8 mouse cellular contexts compared by ENCODE assay signal in the genomic region with DNA sequence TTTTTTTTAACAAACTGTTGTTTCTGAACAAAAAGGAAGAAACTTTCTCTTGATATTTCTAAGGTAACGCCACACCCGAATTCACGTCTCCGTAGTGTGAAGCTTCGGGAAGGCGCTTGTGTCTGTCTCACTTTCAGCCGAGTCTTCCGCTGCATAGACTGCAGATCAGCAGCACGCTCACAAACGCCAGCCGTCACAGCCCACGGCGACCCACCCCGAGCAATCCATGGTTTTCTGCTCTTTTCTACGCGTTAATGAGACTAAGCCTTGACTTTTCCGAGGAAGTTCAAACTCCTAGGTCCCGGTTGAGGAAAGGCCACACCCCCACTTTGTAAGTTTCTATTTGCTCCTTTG. TPM values are rescaled to one million over a fixed set of nuclear protein-coding genes. Genes with fewer than 3 reads are reported as not detected.
DNase-seq lines count a peak whose midpoint lies in the region; ATAC-seq and TF ChIP-seq lines count a peak whose summit lies in the region.

No protein-coding gene starts in this region.

- TF ChIP-seq CTCF in MEL (IDR thresholded peaks at IDR 0.05 in 2 of 3, conservative IDR thresholded peaks at IDR 0.05 in 1 of 3; ENCODE audit: control insufficient read depth in 1 of 3, insufficient read depth in 1 of 3, low read depth in 2 of 3, low read length in 3 of 3, poor library complexity in 1 of 3, severe bottlenecking in 1 of 3): no peak

- TF ChIP-seq EP300 in MEL (IDR thresholded peaks at IDR 0.05; ENCODE audit: low read depth in 1 of 2, low read length in 2 of 2): no peak

- TF ChIP-seq POLR2A in MEL (IDR thresholded peaks at IDR 0.05; ENCODE audit: control insufficient read depth in 1 of 2, insufficient read depth in 1 of 2, low read depth in 1 of 2, low read length in 2 of 2, poor library complexity in 1 of 2): 0 out of 4 replicates have a peak, but pooled peaks of 1 of the 2 experiments have one; percentile 27

- H3K9ac ChIP-seq in heart, embryonic 15.5 days: peak overlapping the region; percentile 51
- H3K9ac ChIP-seq in MEL (ENCODE audit: control insufficient read depth, low read depth, low read length, poor library complexity, severe bottlenecking): peak overlapping the region; percentile 78
- H3K9ac ChIP-seq in hindbrain, embryonic 12.5 days: peak overlapping the region; percentile 32; the same call in 1 of the 2 replicates
- peak overlapping the region; percentile 41 for H3K9ac ChIP-seq in midbrain, embryonic 11.5 days (ENCODE audit: low read length)

- no peaks in the 10 kb centered on the region; the same call in 1 of the 2 replicates for H3K79me2 ChIP-seq in MEL (ENCODE audit: control insufficient read depth, insufficient read depth, low read length, poor library complexity)

- WGBS in heart, embryonic 15.5 days: under 1% methylated on average over 18 of the region's 18 CpGs
- WGBS in hindbrain, embryonic 12.5 days: 1% methylated on average over 18 of the region's 18 CpGs
- WGBS in midbrain, embryonic 11.5 days: under 1% methylated on average over 18 of the region's 18 CpGs

- H3K4me3 ChIP-seq in heart, embryonic 15.5 days: peak overlapping the region; percentile 69
- peak overlapping the region; percentile 85 to 89 for H3K4me3 ChIP-seq in MEL (ENCODE audit: control insufficient read depth in 1 of 2, insufficient read depth in 1 of 2, low read depth in 2 of 2, low read length in 2 of 2)
- H3K4me3 ChIP-seq in hindbrain, embryonic 12.5 days: peak overlapping the region; percentile 69
- H3K4me3 ChIP-seq in midbrain, embryonic 11.5 days (ENCODE audit: low read depth, low read length): peak overlapping the region; percentile 50

- ATAC-seq in heart, embryonic 15.5 days (replicated peaks; ENCODE audit: insufficient number of reproducible peaks, insufficient read depth, low FRiP score, low read depth): no peak
- ATAC-seq in hindbrain, embryonic 12.5 days (ENCODE audit: low FRiP score): no peak
- no peak for ATAC-seq in midbrain, embryonic 11.5 days (ENCODE audit: low FRiP score)

- H3K27me3 ChIP-seq in heart, embryonic 15.5 days: no peaks in the 10 kb centered on the region
- no peaks in the 10 kb centered on the region for H3K27me3 ChIP-seq in MEL (ENCODE audit: control insufficient read depth in 1 of 2, insufficient read depth in 2 of 2, low read length in 2 of 2)
- H3K27me3 ChIP-seq in hindbrain, embryonic 12.5 days: no peaks in the 10 kb centered on the region
- no peaks in the 10 kb centered on the region for H3K27me3 ChIP-seq in midbrain, embryonic 11.5 days (ENCODE audit: control insufficient read depth, insufficient read depth, low read length)

- peak overlapping the region; percentile 87 for H3K4me2 ChIP-seq in heart, embryonic 15.5 days
- H3K4me2 ChIP-seq in hindbrain, embryonic 12.5 days (replicated peaks): peak overlapping the region; percentile 84
- peak overlapping the region; percentile 65 for H3K4me2 ChIP-seq in midbrain, embryonic 11.5 days

- no peak for DNase-seq in heart, adult 8-10 months (ENCODE audit: low spot score)
- no peak for DNase-seq in MEL (ENCODE audit: low read depth, low spot score)
- DNase-seq in midbrain, embryonic 11.5 days (ENCODE audit: low spot score, missing footprints): no peak
- DNase-seq in urinary bladder, adult 18-20 months (ENCODE audit: low spot score in 2 of 2): no peak
- DNase-seq in layer of hippocampus, postnatal 14 days (ENCODE audit: low spot score in 2 of 2): no peak
- no peak for DNase-seq in urinary bladder, postnatal 14 days (ENCODE audit: low spot score)

- H3K9me3 ChIP-seq in heart, embryonic 15.5 days (replicated peaks): 0 out of 2 replicates have a peak, but pooled peaks cover 4% of the 10 kb centered on the region
- H3K9me3 ChIP-seq in MEL (replicated peaks; ENCODE audit: insufficient read depth, low read length): no peaks in the 10 kb centered on the region
- H3K9me3 ChIP-seq in hindbrain, embryonic 12.5 days (replicated peaks): peaks cover 11% of the 10 kb centered on the region
- peaks cover 4% of the 10 kb centered on the region; the same call in 1 of the 2 replicates for H3K9me3 ChIP-seq in midbrain, embryonic 11.5 days (ENCODE audit: control insufficient read depth, low read length)

- peak overlapping the region; percentile 75 for H3K27ac ChIP-seq in heart, embryonic 15.5 days
- H3K27ac ChIP-seq in MEL (ENCODE audit: control insufficient read depth, low read depth, low read length): peak overlapping the region; percentile 52; the same call in 1 of the 2 replicates
- 0 out of 2 replicates have a peak overlapping the region, but pooled peaks have one; percentile 23 for H3K27ac ChIP-seq in hindbrain, embryonic 12.5 days
- no peak overlapping the region; the same call in 1 of the 2 replicates for H3K27ac ChIP-seq in midbrain, embryonic 11.5 days (ENCODE audit: low read depth, low read length)

- no peaks in the 10 kb centered on the region; the same call in 1 of the 2 replicates for H3K4me1 ChIP-seq in heart, embryonic 15.5 days (replicated peaks)
- H3K4me1 ChIP-seq in MEL (ENCODE audit: control insufficient read depth in 1 of 2, insufficient read depth in 2 of 2, low read length in 2 of 2): peaks cover 0 to 4% of the 10 kb centered on the region in 2 experiments; a peak in 2 of 4 replicates
- peaks cover 7% of the 10 kb centered on the region; the same call in 1 of the 2 replicates for H3K4me1 ChIP-seq in hindbrain, embryonic 12.5 days
- no peaks in the 10 kb centered on the region for H3K4me1 ChIP-seq in midbrain, embryonic 11.5 days (ENCODE audit: control insufficient read depth, insufficient read depth, low read length)

- H3K36me3 ChIP-seq in heart, embryonic 15.5 days: no peaks in the 10 kb centered on the region
- H3K36me3 ChIP-seq in MEL (ENCODE audit: control insufficient read depth in 1 of 2, insufficient read depth in 2 of 2, low read length in 2 of 2): peaks cover 0 to 2% of the 10 kb centered on the region in 2 experiments; a peak in 1 of 4 replicates
- peaks cover under 1% of the 10 kb centered on the region; the same call in 1 of the 2 replicates for H3K36me3 ChIP-seq in hindbrain, embryonic 12.5 days
- H3K36me3 ChIP-seq in midbrain, embryonic 11.5 days (ENCODE audit: control insufficient read depth, insufficient read depth, low read length): no peaks in the 10 kb centered on the region

- no peak for TF ChIP-seq RAD21 in MEL (IDR thresholded peaks at IDR 0.05; ENCODE audit: low read depth, low read length)

TF ChIP-seq in MEL, 35 proteins besides CTCF, POLR2A, EP300 and RAD21:
- peak; percentile 19; the same call in 1 of the 2 replicates for TF ChIP-seq SIN3A (IDR thresholded peaks at IDR 0.05; ENCODE audit: low read length)
- no peak for TF ChIP-seq MYB (IDR thresholded peaks at IDR 0.05; ENCODE audit: low read depth, low read length)
- no peak for TF ChIP-seq ZC3H11A (IDR thresholded peaks at IDR 0.05; ENCODE audit: low read depth, low read length)
- no peak for TF ChIP-seq NELFE (IDR thresholded peaks at IDR 0.05; ENCODE audit: low read depth, low read length)
- no peak for TF ChIP-seq MYC (IDR thresholded peaks at IDR 0.05; ENCODE audit: low read depth, low read length)
- no peak for TF ChIP-seq ELF1 (IDR thresholded peaks at IDR 0.05; ENCODE audit: low read depth, low read length)
- TF ChIP-seq JUND (IDR thresholded peaks at IDR 0.05; ENCODE audit: low read depth, low read length): no peak

RNA-seq across cellular contexts. Expression of a gene that starts 44.0 kb away (rescaled TPM):
- 12.0 and 13.7 TPM in 2 replicates for polyA plus RNA-seq in heart, embryonic 15.5 days (2015; fragmentation: Nextera tagmentation; extraction: Ambion mirVana)
- 10 to 100 TPM; 12.6 to 17.2 (median 13.9) TPM for total RNA-seq in heart, adult 8-10 months (2022)
- 10.1 and 12.6 TPM in 2 replicates for total RNA-seq in MEL (2012; rRNA removed)
- polyA plus RNA-seq in MEL (2012; ENCODE audit: insufficient read depth in 1 of 2, insufficient read length in 2 of 2, low read depth in 1 of 2, low replicate concordance in 2 of 2, missing spikeins in 1 of 2): 10 to 100 TPM in 1 of 2 experiments, not detected in 1; 15.8 TPM
- polyA plus RNA-seq in hindbrain, embryonic 12.5 days (2016; fragmentation: Nextera tagmentation; extraction: Ambion mirVana): 25.0 and 26.3 TPM in 2 replicates
- 25.6 and 29.9 TPM in 2 replicates for polyA plus RNA-seq in midbrain, embryonic 11.5 days (2014; fragmentation: Nextera tagmentation; extraction: Ambion mirVana)
- total RNA-seq in layer of hippocampus, postnatal 14 days (2021): 10 to 100 TPM; 21.9 to 24.9 TPM
